Mouse (Mus musculus): ENCODE results near the gene Pop7.

GRCm38 (mm10) chr5:137504041-137504440 is 1.7 kb upstream of the Pop7 start:
- TF ChIP-seq POLR2A (IDR thresholded peaks at IDR 0.05; ENCODE audit: insufficient read length, low read depth): no peak
- TF ChIP-seq E2F4 (IDR thresholded peaks at IDR 0.05; ENCODE audit: insufficient read depth): no peak
- TF ChIP-seq MAX (IDR thresholded peaks at IDR 0.05; ENCODE audit: low read depth): no peak
- TF ChIP-seq USF1 (IDR thresholded peaks at IDR 0.05; ENCODE audit: low read depth): no peak
- no peak for TF ChIP-seq TCF12 (IDR thresholded peaks at IDR 0.05; ENCODE audit: insufficient read depth, poor library complexity, severe bottlenecking)
- TF ChIP-seq POLR2AphosphoS2 (IDR thresholded peaks at IDR 0.05; ENCODE audit: insufficient read length, low read depth): no peak
- no peak for TF ChIP-seq TCF3 (IDR thresholded peaks at IDR 0.05; ENCODE audit: insufficient read length, low read depth)
- no peak for TF ChIP-seq SRF (IDR thresholded peaks at IDR 0.05; ENCODE audit: control insufficient read depth, insufficient read length, low read depth)
